Mouse (Mus musculus) retina, postnatal 1 day (tissue): ENCODE data around the gene Mettl23.

Source experiments
- DNase-seq: peaks from one replicate; pipeline ENCODE4 v3.0.0-alpha.2; 2012

Mettl23 gene

DNA sequence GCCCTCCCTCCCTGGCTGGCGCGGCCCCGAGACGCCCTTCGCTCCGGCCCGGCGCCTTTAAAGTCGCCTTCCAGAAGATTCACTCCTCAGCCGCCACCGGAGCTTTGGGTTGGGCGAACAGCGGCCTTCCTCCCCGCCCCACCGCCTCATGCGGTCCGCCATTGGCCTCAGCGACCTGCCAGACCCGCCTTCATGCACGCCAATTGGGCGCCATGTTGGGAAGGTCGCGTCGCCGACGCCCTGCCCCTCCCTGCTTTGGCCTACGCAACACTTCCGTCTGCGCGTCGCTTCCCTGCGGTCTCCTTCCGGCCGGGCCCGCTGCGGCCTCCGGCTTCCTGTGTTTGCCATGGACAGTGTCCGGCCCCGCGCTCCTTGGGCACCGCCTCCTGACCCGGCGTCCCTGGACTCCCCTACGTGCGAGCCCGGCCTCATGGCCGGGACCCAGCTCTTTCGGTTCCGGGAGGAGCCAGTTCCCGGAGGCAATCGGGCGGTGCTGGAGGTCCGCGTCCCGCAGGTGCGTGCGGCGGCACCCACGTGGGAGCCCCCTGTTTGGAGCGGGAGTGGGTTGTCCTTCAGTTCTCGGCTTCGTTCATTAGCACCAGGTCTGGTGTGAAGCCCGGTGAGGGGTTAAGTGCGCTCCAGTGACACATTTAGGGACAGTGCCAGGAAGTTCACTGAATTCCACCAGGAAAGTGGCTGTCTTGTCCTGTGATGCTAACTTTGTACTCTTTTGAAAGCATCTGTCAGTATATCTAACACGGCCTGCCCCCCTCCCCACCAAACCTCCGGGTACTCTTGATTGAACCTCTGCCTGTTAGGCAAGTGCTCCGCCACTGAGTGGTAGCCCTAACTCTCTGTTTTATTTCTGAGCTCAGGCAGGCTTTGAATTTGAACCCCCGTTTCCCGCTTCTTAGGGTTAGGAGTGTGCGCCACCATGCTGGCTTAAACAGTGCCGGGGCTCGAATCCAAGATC lies at the start of gene Mettl23, which contains the start of gene Jmjd6:
Gene Mettl23, plus strand, starts transcription at position 18 of the 973 bp plus-strand sequence.
Gene Jmjd6, minus strand, starts transcription at position 189 of the 973 bp plus-strand sequence.
- DNase-seq = peak; percentile 99

- DNase-seq = no peak
These were observed 43.7 kb upstream of the Mettl23 start for GRCm38 (mm10) chr11:116799364-116799763.

DNA sequence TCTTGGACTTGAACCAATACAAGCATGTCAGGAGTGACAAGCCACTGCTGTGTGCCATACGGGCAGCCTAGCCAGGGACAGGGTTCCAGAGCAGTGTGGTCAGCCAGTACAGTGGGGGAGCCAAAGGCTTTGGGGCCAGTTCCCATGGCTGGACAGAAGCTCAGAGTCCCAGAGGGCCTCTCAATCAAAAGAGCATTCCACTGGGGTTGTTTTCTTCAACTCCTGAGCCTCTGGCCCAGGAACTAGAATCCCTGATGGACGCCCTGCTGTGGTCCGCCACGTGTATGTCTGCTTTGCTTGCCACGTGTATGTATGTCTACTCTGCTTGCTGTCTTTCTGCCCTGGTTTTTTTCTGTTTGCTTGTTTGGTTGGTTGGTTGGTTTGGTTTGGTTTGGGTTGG lies 42.0 kb upstream of the Mettl23 start:
- no peak for DNase-seq

DNA sequence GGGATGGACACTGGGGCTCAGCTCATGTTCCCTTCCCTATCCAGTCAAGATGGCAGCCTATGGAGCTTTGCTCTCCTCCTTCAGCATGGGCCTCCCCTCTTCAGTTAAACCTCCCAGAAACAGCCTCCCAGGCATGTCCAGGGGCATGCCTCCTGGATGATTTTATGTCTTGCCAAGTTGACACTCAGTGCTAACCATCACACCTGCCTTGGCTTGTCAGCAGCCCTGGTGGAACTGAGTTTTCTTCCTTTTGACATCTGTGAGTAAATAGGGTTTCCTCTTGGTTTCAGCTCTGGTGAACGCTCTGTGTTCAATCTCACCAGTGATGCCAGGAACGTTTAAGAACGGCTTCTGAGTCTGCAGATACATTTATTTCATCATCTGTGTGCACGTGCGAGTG lies 40.4 kb upstream of the Mettl23 start:
- DNase-seq = no peak

DNA sequence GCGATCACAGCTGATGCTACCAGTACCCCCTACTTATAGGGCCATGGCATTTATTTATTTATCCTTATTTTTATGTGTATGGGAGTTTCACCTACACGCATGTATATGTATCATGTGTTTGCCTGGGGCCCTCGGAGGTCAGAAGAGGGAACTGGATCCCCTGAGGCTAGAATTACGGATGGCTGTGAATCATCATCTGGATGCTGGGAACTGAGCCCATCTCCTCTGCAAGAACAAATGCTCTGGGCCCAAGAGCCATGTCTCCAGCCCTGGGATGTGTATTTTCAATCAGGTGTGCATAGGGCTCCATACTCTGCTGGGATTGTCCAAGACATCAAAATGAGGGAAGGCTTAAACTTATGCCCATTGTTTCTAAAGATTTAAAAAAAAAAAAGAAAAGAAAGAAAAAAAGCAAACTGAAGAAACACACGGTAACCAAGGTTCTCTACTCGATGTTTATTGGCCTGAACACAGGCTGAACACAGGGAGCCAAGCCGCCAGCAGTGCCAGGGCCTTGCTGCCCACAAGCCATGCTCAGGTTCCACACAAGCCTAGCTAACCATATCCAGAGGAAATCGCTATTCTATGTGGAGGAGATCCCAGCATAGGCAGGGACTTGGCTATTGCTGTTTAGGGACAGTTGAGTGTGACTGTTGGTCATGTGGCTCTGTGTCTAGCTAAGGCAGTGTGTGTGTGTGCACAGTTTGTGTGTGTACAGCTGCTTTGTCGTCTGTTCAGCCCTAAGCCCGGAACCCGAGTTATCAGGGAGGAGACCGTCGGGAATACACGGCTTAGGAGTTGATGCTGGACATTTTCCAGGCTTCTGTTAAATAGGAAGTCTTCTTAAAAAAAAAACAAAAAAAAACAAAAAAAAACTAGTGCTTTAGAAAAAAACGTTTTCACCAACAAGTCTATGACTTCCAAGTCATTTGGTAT lies 36.7 kb upstream of the Mettl23 start:
- DNase-seq = no peak

- DNase-seq = no peak
These were observed 36.0 kb upstream of the Mettl23 start for GRCm38 (mm10) chr11:116807116-116807515.

- no peak for DNase-seq
These were observed 35.6 kb upstream of the Mettl23 start for GRCm38 (mm10) chr11:116807526-116807925.

- DNase-seq = peak; percentile 92
These were observed 35.0 kb upstream of the Mettl23 start for GRCm38 (mm10) chr11:116807938-116808606.

DNA sequence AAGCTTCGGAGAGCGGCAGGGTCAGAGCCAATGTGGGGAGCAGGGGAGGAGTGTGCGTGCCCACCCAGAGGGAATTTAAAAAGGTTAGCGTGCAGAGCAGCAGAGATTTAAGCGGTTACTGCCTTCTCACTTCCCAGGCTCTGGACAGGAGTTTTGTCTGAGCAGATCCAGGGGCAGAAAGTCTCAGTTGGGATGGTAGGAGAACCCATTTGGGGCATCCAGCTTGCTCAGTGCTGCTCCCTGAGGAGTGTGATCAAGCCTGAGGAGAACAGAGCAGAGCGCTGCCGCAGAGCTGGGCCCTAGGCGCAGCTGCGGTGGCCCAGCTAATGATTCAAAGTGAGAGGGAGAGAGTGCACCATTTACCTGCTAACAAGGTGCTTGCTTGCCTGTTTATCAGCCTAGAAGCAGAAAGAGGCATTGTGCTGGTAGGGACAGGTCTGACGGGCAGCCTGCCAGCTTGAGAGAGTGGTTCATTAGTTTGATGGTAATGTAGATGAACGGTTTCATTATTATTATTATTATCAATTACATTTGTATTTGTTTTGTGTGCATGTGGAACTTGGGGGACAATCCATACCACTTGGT lies 34.2 kb upstream of the Mettl23 start:
- peak; percentile 43 for DNase-seq

GRCm38 (mm10) chr11:116809520-116809919 lies 33.6 kb upstream of the Mettl23 start:
- no peak for DNase-seq

- DNase-seq = peak; percentile 62
These were observed 32.5 kb upstream of the Mettl23 start for GRCm38 (mm10) chr11:116810528-116810927.

GRCm38 (mm10) chr11:116810983-116811901 lies 31.8 kb upstream of the Mettl23 start:
- peak; percentile 100 for DNase-seq

DNA sequence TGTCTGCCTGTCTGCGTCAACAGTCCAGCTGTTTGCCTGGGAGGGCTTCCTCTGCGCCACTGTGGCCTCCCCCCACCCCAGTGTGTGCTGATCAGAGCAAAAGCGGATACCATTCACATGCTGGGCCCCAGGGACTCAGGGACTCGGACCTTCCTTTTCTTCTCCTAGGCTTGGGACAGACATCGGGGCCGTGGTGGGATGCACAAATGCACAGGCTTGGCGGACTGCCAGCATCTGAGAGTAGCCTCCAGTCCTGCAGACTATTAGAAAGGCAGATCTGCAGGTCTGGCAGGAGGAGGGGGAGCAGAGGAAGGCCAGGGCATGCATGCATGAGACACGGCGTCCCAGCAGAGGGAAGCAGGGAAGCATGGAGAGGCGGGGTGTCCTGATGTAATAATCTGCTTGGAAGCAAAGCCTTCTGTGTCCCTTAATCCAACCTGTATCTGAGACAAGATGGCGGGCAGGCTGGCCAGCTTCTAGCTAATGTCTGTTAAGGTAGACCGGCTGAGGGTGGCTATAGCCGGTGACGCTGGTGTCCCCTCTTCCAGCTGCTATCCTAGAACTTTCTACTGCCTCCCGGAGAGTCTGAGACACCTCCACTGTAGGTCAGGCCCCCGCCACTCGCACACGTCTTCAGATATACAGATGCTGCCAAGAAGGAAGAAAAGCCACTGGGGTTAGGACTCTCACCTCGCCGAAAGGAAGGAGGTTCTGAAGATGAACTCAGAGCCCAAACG lies 30.1 kb upstream of the Mettl23 start:
- DNase-seq = peak; percentile 90

GRCm38 (mm10) chr11:116813610-116814009 lies 29.5 kb upstream of the Mettl23 start:
- DNase-seq = no peak

DNA sequence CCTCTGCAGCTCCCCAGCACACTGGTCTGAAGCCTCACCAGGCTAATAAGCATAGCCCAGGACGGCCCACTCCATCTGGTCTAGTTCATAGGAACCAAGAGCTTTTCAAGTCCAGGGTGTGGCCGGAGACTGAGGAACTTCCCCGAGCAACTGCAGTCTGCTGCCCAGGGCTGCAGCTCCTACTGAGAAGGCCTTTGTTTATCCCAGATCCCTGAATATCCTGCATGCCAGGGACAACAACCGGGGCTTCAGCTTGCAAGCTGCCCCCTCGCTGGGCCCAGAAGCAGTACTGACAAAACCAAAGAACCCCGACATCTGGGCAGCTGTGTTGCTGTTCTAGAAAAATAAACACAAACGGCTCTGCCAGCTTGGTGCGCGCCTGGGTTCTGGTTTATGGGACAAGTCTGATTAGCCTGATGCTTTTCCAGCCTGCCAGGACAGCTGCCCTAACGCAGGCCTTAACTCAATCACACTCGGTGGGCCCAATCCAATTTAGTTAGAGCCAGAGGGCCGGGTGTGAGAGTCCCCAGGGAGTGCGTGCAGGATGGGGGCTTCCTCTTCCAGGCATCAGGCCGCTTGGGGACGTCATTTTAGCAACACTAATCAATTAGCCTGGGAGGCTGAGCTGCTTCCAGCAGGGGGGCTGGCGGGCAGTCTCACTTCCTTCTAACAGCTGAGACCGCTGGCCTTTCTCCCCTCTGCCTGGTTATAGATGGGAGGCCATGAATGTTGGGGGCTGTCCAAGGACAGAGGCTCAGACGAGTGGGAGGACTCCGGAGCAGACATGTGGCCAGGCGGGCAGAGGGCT lies 28.8 kb upstream of the Mettl23 start:
- DNase-seq = peak; percentile 94

- DNase-seq = no peak
These were observed 28.1 kb upstream of the Mettl23 start for GRCm38 (mm10) chr11:116814884-116815415.

GRCm38 (mm10) chr11:116816769-116817168 lies 26.3 kb upstream of the Mettl23 start:
- no peak for DNase-seq

DNA sequence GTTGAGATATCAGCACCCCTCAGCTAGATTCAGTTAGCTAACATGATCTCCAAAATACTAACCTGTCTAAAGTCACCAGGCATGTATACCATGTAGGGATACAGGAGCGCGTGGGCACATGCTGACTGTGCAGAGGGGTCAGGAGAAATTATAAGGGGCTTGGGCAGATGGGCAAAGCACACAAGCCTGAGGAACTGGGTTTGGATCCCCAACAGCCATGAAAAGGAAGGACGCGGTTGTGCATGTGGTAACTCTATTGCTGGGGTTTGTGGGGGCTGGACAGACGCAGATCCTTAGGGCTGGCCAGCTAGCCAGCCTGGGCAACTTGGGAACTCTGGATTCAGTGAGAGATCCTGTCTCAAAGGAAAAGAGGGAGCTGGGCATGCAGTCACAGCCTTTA lies 25.5 kb upstream of the Mettl23 start:
- no peak for DNase-seq

- DNase-seq = no peak
These were observed 24.4 kb upstream of the Mettl23 start for GRCm38 (mm10) chr11:116818722-116819121.
